Mouse (Mus musculus) MEL (cell line): ENCODE measurements at regions not wholly inside any gene's neighbourhood (a gene's known extent, or its start where the extent isn't known, plus 50 kb on each side); places are given as distances from the start of the nearest gene placed in this dataset.

Experiments used
- BHLHE40 ChIP-seq: IDR thresholded peaks from 2 replicates; pipeline ENCODE4 v1.6.1; 2012; ENCODE audit warnings: low read depth, mild to moderate bottlenecking, inconsistent platforms, low read length, improper control_type of control experiment, borderline replicate concordance
- CHD1 ChIP-seq: IDR thresholded peaks from 2 replicates; pipeline ENCODE4 v1.6.1; 2012; ENCODE audit warnings: low read depth, mild to moderate bottlenecking, inconsistent platforms, low read length, improper control_type of control experiment
- CTCF ChIP-seq, 3 experiments: IDR thresholded peaks in 2 of 3; conservative IDR thresholded peaks in 1 of 3; 2 replicates each; pipeline ENCODE4 v1.5.1; 2011 to 2012; ENCODE audit warnings: low read length in 3 of 3, low read depth in 2 of 3, mild to moderate bottlenecking in 2 of 3, improper control_type of control experiment in 1 of 3, inconsistent platforms in 1 of 3, mixed read lengths in 1 of 3, moderate library complexity in 1 of 3; ENCODE audit not compliant: control insufficient read depth in 1 of 3, insufficient read depth in 1 of 3, poor library complexity in 1 of 3, severe bottlenecking in 1 of 3
- E2F4 ChIP-seq: IDR thresholded peaks from 2 replicates; pipeline ENCODE4 v1.6.1; 2011; ENCODE audit warnings: low read depth, low read length, improper control_type of control experiment, borderline replicate concordance
- GABPA ChIP-seq: IDR thresholded peaks from 2 replicates; pipeline ENCODE4 v1.6.1; 2012; ENCODE audit warnings: low read depth, mild to moderate bottlenecking, inconsistent platforms, low read length, improper control_type of control experiment, moderate library complexity
- MAX ChIP-seq: IDR thresholded peaks from 2 replicates; pipeline ENCODE4 v1.6.1; 2011; ENCODE audit warnings: low read length, improper control_type of control experiment
- MEF2A ChIP-seq: IDR thresholded peaks from 2 replicates; pipeline ENCODE4 v1.6.1; 2014; ENCODE audit warnings: low read depth, mild to moderate bottlenecking, inconsistent platforms, low read length, improper control_type of control experiment; ENCODE audit not compliant: poor library complexity, insufficient replicate concordance, severe bottlenecking; ENCODE audit errors: extremely low read depth
- POLR2A ChIP-seq, 2 experiments: IDR thresholded peaks; 2 replicates each; pipeline ENCODE4 v1.6.1; 2011 to 2012; ENCODE audit warnings: low read length in 2 of 2, mild to moderate bottlenecking in 2 of 2, control low read depth in 1 of 2, improper control_type of control experiment in 1 of 2, low read depth in 1 of 2, moderate library complexity in 1 of 2; ENCODE audit not compliant: control insufficient read depth in 1 of 2, insufficient read depth in 1 of 2, poor library complexity in 1 of 2
- TAL1 ChIP-seq: IDR thresholded peaks from 2 replicates; pipeline ENCODE4 v1.6.1; 2012; ENCODE audit warnings: mild to moderate bottlenecking, inconsistent platforms, low read length, moderate library complexity, mixed read lengths
- TBP ChIP-seq: IDR thresholded peaks from 2 replicates; pipeline ENCODE4 v1.8.0; 2011; ENCODE audit warnings: low read depth, low read length, improper control_type of control experiment
- UBTF ChIP-seq: IDR thresholded peaks from 2 replicates; pipeline ENCODE4 v1.6.1; 2012; ENCODE audit warnings: low read depth, mild to moderate bottlenecking, inconsistent platforms, low read length, improper control_type of control experiment, moderate library complexity, borderline replicate concordance; ENCODE audit not compliant: insufficient read depth
- USF1 ChIP-seq: IDR thresholded peaks from 2 replicates; pipeline ENCODE4 v1.6.1; 2014; ENCODE audit warnings: low read depth, mild to moderate bottlenecking, inconsistent platforms, low read length, improper control_type of control experiment, moderate library complexity
- ZMIZ1 ChIP-seq: IDR thresholded peaks from 2 replicates; pipeline ENCODE4 v1.6.1; 2012; ENCODE audit warnings: low read depth, mild to moderate bottlenecking, inconsistent platforms, low read length, improper control_type of control experiment, moderate library complexity

DNA sequence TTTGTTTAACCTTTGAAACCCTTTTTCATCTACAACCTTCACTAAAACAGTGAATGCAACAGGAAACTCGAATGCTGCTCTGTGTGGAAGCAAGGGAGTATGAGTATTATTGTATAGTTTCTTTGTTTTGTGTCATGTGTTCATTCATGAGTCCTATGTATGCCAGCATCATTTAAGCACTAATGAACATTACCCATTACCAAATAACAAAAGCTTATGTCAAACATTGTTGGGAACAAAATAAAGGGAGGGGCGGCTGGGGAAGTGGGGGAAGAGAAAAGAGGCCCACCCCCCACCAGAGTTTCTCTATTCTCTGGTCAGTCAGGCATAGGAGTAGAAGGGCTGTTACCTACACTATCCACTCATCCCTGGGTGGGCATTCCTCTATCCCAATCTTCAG, 642.5 kb downstream of the Actr3 start:
- TF ChIP-seq CTCF (IDR thresholded peaks at IDR 0.05 in 2 of 3, conservative IDR thresholded peaks at IDR 0.05 in 1 of 3; ENCODE audit: control insufficient read depth in 1 of 3, insufficient read depth in 1 of 3, low read depth in 2 of 3, low read length in 3 of 3, poor library complexity in 1 of 3, severe bottlenecking in 1 of 3) = no peak
- TF ChIP-seq CHD1 = no peak
- no peak for TF ChIP-seq MAX
- TF ChIP-seq POLR2A (IDR thresholded peaks at IDR 0.05; ENCODE audit: control insufficient read depth in 1 of 2, insufficient read depth in 1 of 2, low read depth in 1 of 2, low read length in 2 of 2, poor library complexity in 1 of 2) = no peak
- TF ChIP-seq TAL1 = no peak
- TF ChIP-seq GABPA = no peak
- TF ChIP-seq TBP = no peak
- no peak for TF ChIP-seq UBTF
- no peak for TF ChIP-seq USF1
- no peak for TF ChIP-seq MEF2A
- no peak for TF ChIP-seq E2F4
- TF ChIP-seq ZMIZ1 = no peak
- TF ChIP-seq BHLHE40 = no peak
